Mouse (Mus musculus) limb, embryonic 10.5 days (tissue): Measurements from ENCODE around the gene Akr1b7. TPM values are rescaled to one million over a fixed set of nuclear protein-coding genes. Genes with fewer than 3 reads are reported as not detected.
"Not testable (repeated sequence)": the region's sequence is repeated elsewhere in the genome, so short reads cannot be mapped to it uniquely, and the experiment has no call there.

ENCODE experiments used
- DNase-seq: peaks from one replicate; pipeline ENCODE4 v3.0.0-alpha.2; 2017; ENCODE audit warnings: low spot score
- H3K27ac ChIP-seq: fragments of 300-500 bp; sonication (generic); 2 replicates; pipeline ENCODE4 v1.5.1; 2016; ENCODE audit warnings: mild to moderate bottlenecking
- H3K27me3 ChIP-seq: fragments of 300-500 bp; sonication (generic); 2 replicates; pipeline ENCODE4 v1.6.1; 2016; ENCODE audit warnings: low read depth, mild to moderate bottlenecking; ENCODE audit not compliant: poor library complexity, severe bottlenecking
- H3K36me3 ChIP-seq: fragments of 300-500 bp; sonication (generic); 2 replicates; pipeline ENCODE4 v1.6.1; 2016; ENCODE audit warnings: mild to moderate bottlenecking, moderate library complexity
- H3K4me1 ChIP-seq: fragments of 300-500 bp; sonication (generic); 2 replicates; pipeline ENCODE4 v1.6.1; 2016
- H3K4me3 ChIP-seq: fragments of 300-500 bp; sonication (generic); 2 replicates; pipeline ENCODE4 v1.5.1; 2016; ENCODE audit warnings: mild to moderate bottlenecking, moderate library complexity
- H3K9me3 ChIP-seq: fragments of 300-500 bp; sonication (generic); replicated peaks from 2 replicates; pipeline ENCODE4 v1.6.1; 2016; ENCODE audit warnings: mild to moderate bottlenecking
- WGBS: fragments of 180-500 bp; shearing (Covaris S2); methylation state at CpG from one replicate; pipeline ENCODE4 v1.1.7; 2016; 5-methylcytosine and 5-hydroxymethylcytosine counted together
- polyA plus RNA-seq: library from polyadenylated mRNA; unstranded; fragments of >200 nt; fragmentation: Nextera tagmentation; extraction: Ambion mirVana; gene quantifications from 2 replicates; pipeline ENCODE4 v1.2.1, GENCODE M21; 2016

The Akr1b7 gene
- polyA plus RNA-seq, 1 experiment from 2014 or later = not detected

- no peaks in the 10 kb centered on the region for H3K4me1 ChIP-seq
- no peak overlapping the region for H3K27ac ChIP-seq
- no peak for DNase-seq
- H3K4me3 ChIP-seq = no peak overlapping the region
- H3K36me3 ChIP-seq = peaks cover 12% of the 10 kb centered on the region
- H3K9me3 ChIP-seq = no peaks in the 10 kb centered on the region
- no peaks in the 10 kb centered on the region for H3K27me3 ChIP-seq
- WGBS = 90% methylated on average over 6 of the region's 6 CpGs
Measured at GRCm38 (mm10) chr6:34398431-34398830, 13.7 kb upstream of the Akr1b7 start.

- no peaks in the 10 kb centered on the region for H3K27me3 ChIP-seq
- no peak for DNase-seq
- H3K27ac ChIP-seq = no peak overlapping the region
- H3K36me3 ChIP-seq = peaks cover 4% of the 10 kb centered on the region; the same call in 1 of the 2 replicates
- 84% methylated on average over 13 of the region's 13 CpGs for WGBS
- H3K4me1 ChIP-seq = no peaks in the 10 kb centered on the region
- no peak overlapping the region for H3K4me3 ChIP-seq
- no peaks in the 10 kb centered on the region for H3K9me3 ChIP-seq
Measured at GRCm38 (mm10) chr6:34399606-34400220, 12.4 kb upstream of the Akr1b7 start.

DNA sequence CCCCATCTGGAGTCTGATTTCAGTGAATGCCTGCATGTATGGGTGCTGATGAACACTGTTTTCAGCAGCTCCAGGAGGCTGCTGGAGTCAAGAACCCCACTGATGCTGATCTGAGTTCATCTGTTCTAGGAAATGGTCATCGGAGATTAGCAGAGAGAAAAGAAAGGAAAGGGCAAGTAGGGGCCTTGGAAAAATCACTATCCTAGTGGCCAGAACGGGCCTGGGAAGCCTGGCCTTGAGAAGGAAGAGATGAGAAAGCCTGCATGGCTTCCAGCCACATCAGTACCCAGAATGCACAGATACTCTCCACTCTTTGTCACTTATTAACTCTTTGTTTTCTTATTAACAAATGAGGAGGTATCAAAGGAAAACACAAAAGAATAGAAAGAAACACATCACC is 11.4 kb upstream of the Akr1b7 start:
- Histone ChIP-seq H3K4me3 (no peak overlapping the region), H3K4me1 (no peaks in the 10 kb centered on the region), H3K36me3 (peaks cover 4% of the 10 kb centered on the region; the same call in 1 of the 2 replicates), H3K27me3 (no peaks in the 10 kb centered on the region), H3K9me3 (no peaks in the 10 kb centered on the region), H3K27ac (no peak overlapping the region)
- 98% methylated on average over 2 of the region's 2 CpGs for WGBS
- DNase-seq = no peak

GRCm38 (mm10) chr6:34406746-34407145 is 5.4 kb upstream of the Akr1b7 start:
- no peak overlapping the region for H3K4me3 ChIP-seq
- no peaks in the 10 kb centered on the region for H3K4me1 ChIP-seq
- H3K27ac ChIP-seq = no peak overlapping the region
- H3K27me3 ChIP-seq = no peaks in the 10 kb centered on the region
- H3K9me3 ChIP-seq = no peaks in the 10 kb centered on the region
- no peaks in the 10 kb centered on the region for H3K36me3 ChIP-seq
- no peak for DNase-seq
- 93% methylated on average over 4 of the region's 4 CpGs for WGBS

- WGBS = 85% methylated on average over 10 of the region's 10 CpGs
- Histone ChIP-seq H3K27me3 (no peaks in the 10 kb centered on the region), H3K9me3 (no peaks in the 10 kb centered on the region), H3K4me3 (no peak overlapping the region), H3K36me3 (no peaks in the 10 kb centered on the region), H3K27ac (no peak overlapping the region), H3K4me1 (no peaks in the 10 kb centered on the region)
- no peak for DNase-seq
Measured at GRCm38 (mm10) chr6:34407403-34407802, 4.7 kb upstream of the Akr1b7 start.

DNA sequence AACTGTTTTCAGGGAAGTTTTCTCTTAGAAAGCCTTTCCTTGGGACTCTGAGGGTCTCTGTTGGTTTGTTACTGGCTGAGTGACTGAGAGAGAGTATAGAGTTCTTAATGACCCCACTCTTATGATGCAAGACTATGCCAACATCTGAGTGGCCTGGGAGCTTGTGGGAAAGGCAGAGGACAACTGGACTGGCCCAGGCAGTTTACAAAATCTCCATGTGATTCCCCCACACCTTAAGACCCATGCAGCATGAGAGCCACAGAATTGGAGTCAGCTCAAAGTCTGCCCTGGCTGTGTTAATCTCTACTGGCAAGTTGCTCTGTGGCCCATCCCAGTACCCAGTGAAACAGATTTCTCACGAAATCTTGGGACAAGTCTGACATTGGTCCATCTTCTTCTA is 554 bp downstream of the Akr1b7 start:
- H3K4me3 ChIP-seq = no peak overlapping the region
- DNase-seq = no peak
- 76% methylated on average over 1 of the region's 1 CpGs for WGBS
- no peaks in the 10 kb centered on the region for H3K27me3 ChIP-seq
- no peak overlapping the region for H3K27ac ChIP-seq
- no peaks in the 10 kb centered on the region for H3K36me3 ChIP-seq
- no peaks in the 10 kb centered on the region for H3K9me3 ChIP-seq
- H3K4me1 ChIP-seq = no peaks in the 10 kb centered on the region

DNA sequence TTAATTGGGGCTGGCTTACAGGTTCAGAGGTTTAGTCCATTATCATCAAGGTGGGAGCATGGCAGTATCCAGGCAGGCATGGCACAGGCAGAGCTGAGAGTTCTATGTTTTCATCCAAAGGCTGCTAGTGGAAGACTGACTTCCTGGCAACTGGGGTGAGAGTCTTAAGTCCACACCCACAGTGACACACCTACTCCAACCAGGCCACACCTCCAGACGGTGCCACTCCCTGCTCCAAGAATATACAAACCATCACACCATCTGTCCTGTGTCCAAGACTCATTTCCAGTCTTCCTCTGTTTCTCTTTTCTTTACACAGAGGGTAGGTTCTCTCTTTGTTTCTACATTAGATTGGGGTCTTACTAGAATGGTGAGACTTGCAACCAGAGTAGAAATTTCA is 1.3 kb downstream of the Akr1b7 start:
- WGBS = 68% methylated on average over 1 of the region's 1 CpGs
- H3K4me3 ChIP-seq, H3K4me1 ChIP-seq, H3K27ac ChIP-seq, H3K27me3 ChIP-seq, H3K36me3 ChIP-seq, DNase-seq, H3K9me3 ChIP-seq: not testable (repeated sequence)

- Histone ChIP-seq H3K4me1 (no peaks in the 10 kb centered on the region), H3K4me3 (no peak overlapping the region), H3K36me3 (no peaks in the 10 kb centered on the region), H3K9me3 (no peaks in the 10 kb centered on the region), H3K27ac (no peak overlapping the region), H3K27me3 (no peaks in the 10 kb centered on the region)
- no peak for DNase-seq
- 95% methylated on average over 2 of the region's 2 CpGs for WGBS
Measured at GRCm38 (mm10) chr6:34416521-34416920, 4.4 kb downstream of the Akr1b7 start.

DNA sequence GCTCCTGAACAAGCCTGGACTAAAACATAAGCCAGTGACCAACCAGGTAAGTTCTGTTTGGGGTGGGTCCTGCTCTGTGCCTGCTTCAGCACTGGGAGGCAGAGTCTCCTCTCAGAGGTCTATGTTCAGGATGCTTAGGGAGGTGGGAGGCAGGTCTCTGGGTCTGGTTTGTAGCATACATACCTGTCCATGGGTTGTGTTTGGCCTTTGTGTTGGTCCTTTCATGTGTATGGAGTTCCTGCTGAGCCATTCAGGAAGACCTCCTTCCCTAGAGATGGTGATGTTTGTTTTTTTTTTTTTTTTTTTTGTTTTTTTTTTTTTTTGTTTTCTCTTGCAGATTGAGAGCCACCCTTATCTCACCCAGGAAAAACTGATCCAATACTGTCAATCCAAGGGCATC is 6.9 kb downstream of the Akr1b7 start:
- Histone ChIP-seq H3K4me3 (no peak overlapping the region), H3K27me3 (no peaks in the 10 kb centered on the region), H3K9me3 (no peaks in the 10 kb centered on the region), H3K27ac (no peak overlapping the region), H3K36me3 (no peaks in the 10 kb centered on the region), H3K4me1 (no peaks in the 10 kb centered on the region)
- DNase-seq = no peak

GRCm38 (mm10) chr6:34439006-34439405 is 26.9 kb downstream of the Akr1b7 start:
- Histone ChIP-seq H3K4me3 (no peak overlapping the region), H3K27ac (no peak overlapping the region), H3K4me1 (no peaks in the 10 kb centered on the region), H3K9me3 (no peaks in the 10 kb centered on the region), H3K27me3 (no peaks in the 10 kb centered on the region), H3K36me3 (no peaks in the 10 kb centered on the region)
- WGBS = 75% methylated on average over 2 of the region's 2 CpGs
- DNase-seq = no peak

GRCm38 (mm10) chr6:34441556-34442257 is 29.6 kb downstream of the Akr1b7 start:
- H3K9me3 ChIP-seq = no peaks in the 10 kb centered on the region
- H3K36me3 ChIP-seq = no peaks in the 10 kb centered on the region
- no peak overlapping the region for H3K27ac ChIP-seq
- no peak for DNase-seq
- H3K4me3 ChIP-seq = no peak overlapping the region
- H3K4me1 ChIP-seq = no peaks in the 10 kb centered on the region
- no peaks in the 10 kb centered on the region for H3K27me3 ChIP-seq
- WGBS = 69% methylated on average over 9 of the region's 9 CpGs

GRCm38 (mm10) chr6:34443791-34444190 is 31.7 kb downstream of the Akr1b7 start:
- no peak overlapping the region for H3K27ac ChIP-seq
- H3K27me3 ChIP-seq = no peaks in the 10 kb centered on the region
- no peaks in the 10 kb centered on the region for H3K9me3 ChIP-seq
- no peaks in the 10 kb centered on the region for H3K4me1 ChIP-seq
- no peaks in the 10 kb centered on the region for H3K36me3 ChIP-seq
- 96% methylated on average over 2 of the region's 2 CpGs for WGBS
- no peak for DNase-seq
- no peak overlapping the region for H3K4me3 ChIP-seq

DNA sequence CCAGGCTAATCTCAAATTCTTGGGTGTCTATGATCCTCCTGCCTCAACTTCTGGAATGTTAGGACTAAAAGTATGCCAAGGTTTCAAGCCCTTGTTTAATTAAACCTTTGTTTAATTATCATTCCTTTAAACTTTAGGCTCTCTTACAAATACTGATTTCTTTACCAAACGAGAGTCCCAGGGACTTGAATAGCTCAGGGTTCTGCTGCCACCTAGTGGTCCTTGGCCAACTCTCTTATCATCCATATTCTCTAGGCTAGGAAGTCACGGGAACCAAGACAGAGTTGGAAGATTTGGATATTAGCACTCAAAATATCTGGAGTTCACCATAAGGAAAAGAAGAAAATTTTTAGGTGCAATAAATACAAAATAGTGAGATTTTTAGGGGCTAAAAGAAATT is 35.8 kb downstream of the Akr1b7 start:
- no peaks in the 10 kb centered on the region for H3K4me1 ChIP-seq
- no peak overlapping the region for H3K27ac ChIP-seq
- H3K27me3 ChIP-seq = no peaks in the 10 kb centered on the region
- H3K36me3 ChIP-seq = no peaks in the 10 kb centered on the region
- 13% methylated on average over 2 of the region's 2 CpGs for WGBS
- H3K4me3 ChIP-seq = no peak overlapping the region
- H3K9me3 ChIP-seq = no peaks in the 10 kb centered on the region
- peak; percentile 71 for DNase-seq

GRCm38 (mm10) chr6:34448696-34449095 is 36.6 kb downstream of the Akr1b7 start:
- Histone ChIP-seq H3K4me1 (no peaks in the 10 kb centered on the region), H3K27me3 (no peaks in the 10 kb centered on the region), H3K27ac (no peak overlapping the region), H3K9me3 (no peaks in the 10 kb centered on the region), H3K36me3 (no peaks in the 10 kb centered on the region), H3K4me3 (no peak overlapping the region)
- 76% methylated on average over 1 of the region's 1 CpGs for WGBS
- no peak for DNase-seq
